Mouse (Mus musculus) thymus, adult 2 months (tissue): ENCODE measurements at regions not wholly inside any gene's neighbourhood (a gene's known extent, or its start where the extent isn't known, plus 50 kb on each side); places are given as distances from the start of the nearest gene placed in this dataset.

Source experiments
- CTCF ChIP-seq: fragments of 200-500 bp; IDR thresholded peaks from 2 replicates; pipeline ENCODE4 v1.5.1; 2012; ENCODE audit warnings: mild to moderate bottlenecking, control low read depth, low read length, moderate library complexity, borderline replicate concordance; ENCODE audit not compliant: control insufficient read depth, poor library complexity, insufficient read depth; ENCODE audit errors: extremely low read depth
- POLR2A ChIP-seq: fragments of 200-500 bp; IDR thresholded peaks from 2 replicates; pipeline ENCODE4 v1.6.1; 2012; ENCODE audit warnings: mild to moderate bottlenecking, low read length, control low read depth, moderate library complexity; ENCODE audit not compliant: control insufficient read depth, poor library complexity, insufficient read depth; ENCODE audit errors: extremely low read depth

DNA sequence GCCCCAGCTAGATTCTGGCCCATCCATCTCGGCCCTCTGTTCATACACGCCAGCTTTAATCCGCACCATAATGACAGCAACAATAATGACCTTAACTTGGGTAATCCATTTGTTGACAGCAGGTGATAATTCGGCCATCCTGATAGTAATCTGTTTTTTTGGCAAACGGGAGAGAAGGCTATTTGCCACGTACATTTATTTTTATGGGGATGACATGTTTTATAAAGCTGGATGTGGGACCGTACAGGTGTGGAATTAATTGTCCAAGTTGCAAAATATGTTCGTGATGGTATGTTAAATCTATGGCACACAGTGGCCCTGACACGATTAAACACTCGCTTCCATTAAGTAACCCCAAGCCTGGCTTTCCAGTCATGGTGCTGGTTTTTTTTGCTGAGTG lies 102.2 kb downstream of the Dhx15 start:
- TF ChIP-seq CTCF (no peak), POLR2A (no peak)
